Mouse (Mus musculus) lung, postnatal 10 days (tissue): Measurements from ENCODE around the gene Dhcr24.

Experiments used
- DNase-seq: peaks from one replicate; pipeline ENCODE4 v3.0.0; 2021

Dhcr24 gene

GRCm38 (mm10) chr4:106560213-106560845 lies 509 bp upstream of the Dhcr24 start:
- no peak for DNase-seq

- DNase-seq: no peak
These were observed 1.2 kb downstream of the Dhcr24 start for GRCm38 (mm10) chr4:106562006-106562405.

GRCm38 (mm10) chr4:106562837-106563790 lies 2.3 kb downstream of the Dhcr24 start:
- no peak for DNase-seq

GRCm38 (mm10) chr4:106564161-106564560 lies 3.3 kb downstream of the Dhcr24 start:
- no peak for DNase-seq

- no peak for DNase-seq
These were observed 8.8 kb downstream of the Dhcr24 start for GRCm38 (mm10) chr4:106569680-106570079.

- DNase-seq: no peak
These were observed 10.4 kb downstream of the Dhcr24 start for GRCm38 (mm10) chr4:106571081-106571724.

GRCm38 (mm10) chr4:106575022-106575421 lies 14.2 kb downstream of the Dhcr24 start:
- no peak for DNase-seq

GRCm38 (mm10) chr4:106577511-106577910 lies 16.7 kb downstream of the Dhcr24 start:
- no peak for DNase-seq

- DNase-seq: no peak
These were observed 20.5 kb downstream of the Dhcr24 start for GRCm38 (mm10) chr4:106581176-106581864.

- no peak for DNase-seq
These were observed 21.0 kb downstream of the Dhcr24 start for GRCm38 (mm10) chr4:106581865-106582204.

GRCm38 (mm10) chr4:106582428-106583153 lies 21.8 kb downstream of the Dhcr24 start:
- no peak for DNase-seq

- no peak for DNase-seq
These were observed 23.8 kb downstream of the Dhcr24 start for GRCm38 (mm10) chr4:106584665-106585064.

- DNase-seq: no peak
These were observed 26.2 kb downstream of the Dhcr24 start for GRCm38 (mm10) chr4:106587075-106587474.

- peak; percentile 69 for DNase-seq
These were observed 29.3 kb downstream of the Dhcr24 start for GRCm38 (mm10) chr4:106590142-106590541.

- no peak for DNase-seq
These were observed 30.0 kb downstream of the Dhcr24 start for GRCm38 (mm10) chr4:106590871-106591270.

- DNase-seq: no peak
These were observed 32.8 kb downstream of the Dhcr24 start for GRCm38 (mm10) chr4:106593636-106594035.

GRCm38 (mm10) chr4:106596200-106596599 lies 35.4 kb downstream of the Dhcr24 start:
- no peak for DNase-seq

GRCm38 (mm10) chr4:106597055-106597454 lies 36.2 kb downstream of the Dhcr24 start:
- no peak for DNase-seq

GRCm38 (mm10) chr4:106597741-106598140 lies 36.9 kb downstream of the Dhcr24 start:
- DNase-seq: no peak

GRCm38 (mm10) chr4:106599415-106599814 lies 38.6 kb downstream of the Dhcr24 start:
- DNase-seq: no peak

- DNase-seq: no peak
These were observed 39.9 kb downstream of the Dhcr24 start for GRCm38 (mm10) chr4:106600770-106601169.
